Mouse (Mus musculus) C2C12 (cell line): ENCODE results near the gene Rhoq. TPM values are rescaled to one million over a fixed set of nuclear protein-coding genes. Genes with fewer than 3 reads are reported as not detected.

Source experiments
- H3K27me3 ChIP-seq: one replicate; pipeline ENCODE4 v1.6.1; 2011; ENCODE audit not compliant: control insufficient read depth, insufficient read depth, insufficient read length
- H3K36me3 ChIP-seq: one replicate; pipeline ENCODE4 v1.6.1; 2011; ENCODE audit not compliant: control insufficient read depth, insufficient read depth
- H3K4me3 ChIP-seq: one replicate; pipeline ENCODE4 v1.5.1; 2011; ENCODE audit warnings: mild to moderate bottlenecking, control low read depth; ENCODE audit not compliant: poor library complexity, insufficient read depth, severe bottlenecking
- H3K79me2 ChIP-seq: one replicate; pipeline ENCODE4 v1.6.1; 2011; ENCODE audit not compliant: control insufficient read depth, insufficient read depth
- H3K79me3 ChIP-seq: one replicate; pipeline ENCODE4 v1.6.1; 2011; ENCODE audit warnings: low read depth, control low read depth
- H3ac ChIP-seq: one replicate; pipeline ENCODE3; 2011; ENCODE audit warnings: low read depth; ENCODE audit not compliant: control insufficient read depth, insufficient read length
- CEBPB ChIP-seq: IDR thresholded peaks from one replicate; pipeline ENCODE4 v1.6.1; 2011; ENCODE audit warnings: low read depth, mild to moderate bottlenecking, control low read depth, moderate library complexity
- CTCF ChIP-seq: IDR thresholded peaks from one replicate; pipeline ENCODE4 v1.5.1; 2011; ENCODE audit not compliant: control insufficient read depth, insufficient read depth, insufficient read length
- FOSL1 ChIP-seq: IDR thresholded peaks from one replicate; pipeline ENCODE4 v1.8.0; 2011; ENCODE audit warnings: mild to moderate bottlenecking, low read length; ENCODE audit not compliant: poor library complexity, insufficient read depth, severe bottlenecking
- MAX ChIP-seq: IDR thresholded peaks from one replicate; pipeline ENCODE4 v1.6.1; 2011; ENCODE audit warnings: mild to moderate bottlenecking, control low read depth
- MYOD1 ChIP-seq: IDR thresholded peaks from one replicate; pipeline ENCODE4 v1.6.1; 2011; ENCODE audit warnings: low read depth; ENCODE audit not compliant: control insufficient read depth, insufficient read length
- MYOG ChIP-seq: IDR thresholded peaks from one replicate; pipeline ENCODE4 v1.6.1; 2011; ENCODE audit not compliant: control insufficient read depth, insufficient read length; ENCODE audit errors: extremely low read depth
- USF1 ChIP-seq: IDR thresholded peaks from one replicate; pipeline ENCODE4 v1.6.1; 2011; ENCODE audit warnings: low read depth, mild to moderate bottlenecking, control low read depth, moderate library complexity
- polyA plus RNA-seq: library from polyadenylated mRNA; unstranded; fragments of >200 nt; fragmentation: generic; extraction: Trizol; gene quantifications from one replicate; pipeline ENCODE4 v1.2.1, GENCODE M21; 2012; ENCODE audit warnings: missing spikeins

The Rhoq gene
- polyA plus RNA-seq, 1 experiment: 10.5 TPM

- Histone ChIP-seq H3K4me3 (no peak overlapping the region), H3K27me3 (no peaks in the 10 kb centered on the region), H3K79me3 (peaks cover 5% of the 10 kb centered on the region), H3K79me2 (peaks cover 40% of the 10 kb centered on the region), H3K36me3 (peaks cover 6% of the 10 kb centered on the region), H3ac (no peak overlapping the region)
- TF ChIP-seq MYOD1 (no peak), CTCF (no peak), MYOG (no peak), FOSL1 (no peak), CEBPB (no peak), MAX (no peak)
Observed at GRCm38 (mm10) chr17:86971860-86972259, 9.0 kb downstream of the Rhoq start.

- Histone ChIP-seq H3K79me3 (peaks cover 1% of the 10 kb centered on the region), H3K36me3 (peaks cover 4% of the 10 kb centered on the region), H3K27me3 (no peaks in the 10 kb centered on the region), H3ac (no peak overlapping the region), H3K79me2 (peaks cover 29% of the 10 kb centered on the region), H3K4me3 (no peak overlapping the region)
- TF ChIP-seq MAX (no peak), CTCF (no peak), CEBPB (no peak), USF1 (no peak), MYOG (no peak), FOSL1 (no peak), MYOD1 (no peak)
Observed at GRCm38 (mm10) chr17:86973097-86973496, 10.2 kb downstream of the Rhoq start.

- Histone ChIP-seq H3K4me3 (no peak overlapping the region), H3ac (no peak overlapping the region), H3K79me2 (peaks cover 4% of the 10 kb centered on the region), H3K79me3 (no peaks in the 10 kb centered on the region), H3K27me3 (no peaks in the 10 kb centered on the region), H3K36me3 (peaks cover 10% of the 10 kb centered on the region)
- TF ChIP-seq CTCF: no peak
- TF ChIP-seq MYOG: no peak
Observed at GRCm38 (mm10) chr17:86976387-86976786, 13.5 kb downstream of the Rhoq start.

DNA sequence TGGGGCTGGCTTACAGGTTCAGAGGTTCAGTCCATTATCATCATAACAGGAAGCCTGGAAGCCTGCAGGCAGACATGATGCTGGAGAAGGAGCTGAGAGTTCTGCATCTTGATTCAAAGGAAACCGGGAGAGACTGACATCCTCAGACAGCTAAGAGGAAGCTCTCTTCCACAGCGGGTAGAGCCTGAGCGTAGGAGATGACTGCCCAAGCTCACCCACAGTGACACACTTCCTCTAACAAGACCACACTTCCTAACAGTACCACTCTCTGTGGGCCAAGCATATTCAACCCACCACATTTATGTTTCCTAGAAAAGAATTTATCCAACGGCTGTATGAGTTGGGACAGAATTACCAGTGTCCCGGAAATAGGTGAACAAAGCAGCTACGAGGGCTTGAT, 15.6 kb downstream of the Rhoq start:
- H3K79me2 ChIP-seq: no peaks in the 10 kb centered on the region
- H3K4me3 ChIP-seq: no peak overlapping the region
- H3K36me3 ChIP-seq: peaks cover 10% of the 10 kb centered on the region
- no peak for TF ChIP-seq CEBPB
- no peak for TF ChIP-seq FOSL1
- TF ChIP-seq USF1: no peak
- TF ChIP-seq MYOG: no peak
- TF ChIP-seq MAX: no peak
- no peak for TF ChIP-seq CTCF
- no peak for TF ChIP-seq MYOD1
- H3ac ChIP-seq: no peak overlapping the region
- no peaks in the 10 kb centered on the region for H3K27me3 ChIP-seq
- H3K79me3 ChIP-seq: no peaks in the 10 kb centered on the region

DNA sequence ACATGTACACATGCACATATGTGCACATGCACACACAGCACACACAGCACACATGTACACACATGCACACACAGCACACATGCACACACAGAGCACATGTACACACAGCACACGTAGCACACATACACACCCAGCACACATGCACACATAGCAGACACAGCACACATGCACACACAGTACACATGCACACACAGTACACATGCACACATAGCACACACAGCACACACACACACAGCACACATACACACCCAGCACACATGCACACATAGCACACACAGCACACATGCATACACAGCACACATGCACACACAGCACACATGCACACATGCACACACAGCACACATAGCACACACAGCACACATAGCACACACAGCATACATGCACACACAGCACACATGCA, 18.3 kb downstream of the Rhoq start:
- no peaks in the 10 kb centered on the region for H3K79me2 ChIP-seq
- no peak overlapping the region for H3ac ChIP-seq
- no peaks in the 10 kb centered on the region for H3K27me3 ChIP-seq
- TF ChIP-seq USF1: no peak
- no peak for TF ChIP-seq MYOD1
- no peak for TF ChIP-seq CEBPB
- TF ChIP-seq MYOG: no peak
- no peak for TF ChIP-seq MAX
- no peaks in the 10 kb centered on the region for H3K79me3 ChIP-seq
- H3K36me3 ChIP-seq: peaks cover 10% of the 10 kb centered on the region
- H3K4me3 ChIP-seq: no peak overlapping the region

DNA sequence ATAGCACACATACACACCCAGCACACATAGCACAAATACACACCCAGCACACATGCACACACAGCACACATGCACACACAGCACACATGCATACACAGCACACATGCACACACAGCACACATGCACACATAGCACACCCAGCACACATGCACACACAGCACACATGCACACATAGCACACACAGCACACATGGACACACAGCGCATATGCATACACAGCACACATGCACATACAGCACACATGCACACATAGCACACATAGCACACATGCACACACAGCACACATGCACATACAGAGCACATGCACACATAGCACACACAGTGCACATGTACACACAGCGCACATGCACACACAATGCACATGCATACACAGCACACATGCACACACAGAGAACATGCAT, 18.8 kb downstream of the Rhoq start:
- Histone ChIP-seq H3K79me3 (no peaks in the 10 kb centered on the region), H3K27me3 (no peaks in the 10 kb centered on the region), H3K4me3 (no peak overlapping the region), H3K79me2 (no peaks in the 10 kb centered on the region), H3K36me3 (peaks cover 10% of the 10 kb centered on the region), H3ac (no peak overlapping the region)
- no peak for TF ChIP-seq MYOD1
- TF ChIP-seq CTCF: no peak
- TF ChIP-seq CEBPB: no peak
- no peak for TF ChIP-seq MYOG
- no peak for TF ChIP-seq FOSL1
- no peak for TF ChIP-seq USF1
- TF ChIP-seq MAX: no peak
